Mouse (Mus musculus): Measurements from ENCODE around the gene Baz2a. TPM values are rescaled to one million over a fixed set of nuclear protein-coding genes. Genes with fewer than 3 reads are reported as not detected.

The Baz2a gene
- polyA plus RNA-seq, 1 experiment from 2014 or later, result 10.9 TPM

DNA sequence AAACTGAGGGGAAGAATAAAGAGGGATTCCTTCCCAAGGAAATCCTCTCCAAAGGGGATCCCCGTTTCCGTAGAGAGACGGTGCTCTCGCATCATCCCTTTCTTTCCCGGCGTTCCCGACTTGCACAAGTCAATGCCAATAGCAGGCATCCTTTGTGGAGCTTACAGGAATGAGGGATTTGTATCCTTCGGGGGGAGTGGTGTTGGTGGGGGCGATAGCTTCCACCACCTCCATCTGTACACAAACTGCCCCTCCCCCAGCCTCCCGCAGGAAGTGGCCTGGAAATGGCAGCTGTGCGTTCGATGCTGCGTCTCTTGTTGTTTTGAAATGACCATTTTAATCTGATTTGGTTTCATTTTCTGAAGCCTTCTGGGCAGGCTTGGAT, 6.2 kb downstream of the Baz2a start:
- Histone ChIP-seq H3K27ac (ENCODE audit: low read length) (peak overlapping the region; percentile 75), H3K36me3 (ENCODE audit: insufficient read depth, low read length) (no peaks in the 10 kb centered on the region), H3K4me3 (ENCODE audit: low read length) (peak overlapping the region; percentile 99), H3K4me1 (ENCODE audit: insufficient read depth, low read length) (peaks cover 42% of the 10 kb centered on the region), H3K27me3 (ENCODE audit: insufficient read depth, low read length) (no peaks in the 10 kb centered on the region), H3K4me2 (replicated peaks; ENCODE audit: low read depth, low read length) (peak overlapping the region; percentile 80), H3K9ac (replicated peaks; ENCODE audit: low read length) (peak overlapping the region; percentile 93), H3K9me3 (ENCODE audit: low read length) (no peaks in the 10 kb centered on the region)
- no peak for ATAC-seq (ENCODE audit: low FRiP score, low TSS enrichment)
- WGBS, result 0% methylated on average over 13 of the region's 13 CpGs

DNA sequence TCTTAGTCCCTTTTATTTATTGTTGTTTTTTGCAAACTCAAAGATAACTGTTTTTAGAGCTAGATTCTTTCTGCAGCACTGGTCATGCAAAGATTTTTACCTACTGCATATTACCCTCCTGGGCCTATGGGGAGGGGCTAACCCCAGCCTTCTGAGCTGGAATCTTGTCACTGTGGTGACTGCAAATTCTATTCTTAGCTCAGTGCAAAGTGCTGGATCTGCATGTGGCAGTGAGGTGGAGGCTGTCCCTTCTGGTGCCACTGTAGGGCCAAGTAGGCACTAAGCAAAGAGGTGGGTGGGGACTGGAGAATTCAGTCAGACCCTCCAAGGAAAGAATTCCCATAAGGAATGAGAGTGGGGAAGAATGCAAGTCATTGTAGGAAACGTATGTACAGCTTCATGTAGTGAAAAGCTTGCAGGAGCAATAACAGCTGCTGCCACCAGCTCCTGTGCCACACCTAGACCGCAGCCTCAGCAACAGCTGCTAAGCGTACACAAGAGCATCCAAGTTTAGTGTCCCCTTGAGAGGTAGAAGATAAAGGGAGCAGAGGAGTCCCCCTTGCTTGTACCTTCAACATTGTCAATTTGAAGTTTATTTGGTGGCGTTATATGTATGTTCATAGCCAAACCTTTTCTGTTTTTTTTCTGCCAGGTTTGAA, 18.9 kb downstream of the Baz2a start:
- H3K9me3 ChIP-seq (ENCODE audit: low read length), result no peaks in the 10 kb centered on the region
- no peaks in the 10 kb centered on the region for H3K27me3 ChIP-seq (ENCODE audit: insufficient read depth, low read length)
- no peak overlapping the region for H3K4me2 ChIP-seq (replicated peaks; ENCODE audit: low read depth, low read length)
- no peak for ATAC-seq (ENCODE audit: low FRiP score, low TSS enrichment)
- H3K4me3 ChIP-seq (ENCODE audit: low read length), result no peak overlapping the region
- peaks cover 37% of the 10 kb centered on the region for H3K36me3 ChIP-seq (ENCODE audit: insufficient read depth, low read length)
- 84% methylated on average over 4 of the region's 4 CpGs for WGBS
- H3K27ac ChIP-seq (ENCODE audit: low read length), result no peak overlapping the region
- peaks cover 4% of the 10 kb centered on the region; the same call in 1 of the 2 replicates for H3K4me1 ChIP-seq (ENCODE audit: insufficient read depth, low read length)
- H3K9ac ChIP-seq (replicated peaks; ENCODE audit: low read length), result no peak overlapping the region

- Histone ChIP-seq H3K9me3 (ENCODE audit: low read length) (no peaks in the 10 kb centered on the region), H3K4me1 (ENCODE audit: insufficient read depth, low read length) (peaks cover 4% of the 10 kb centered on the region; the same call in 1 of the 2 replicates), H3K36me3 (ENCODE audit: insufficient read depth, low read length) (peaks cover 47% of the 10 kb centered on the region), H3K27ac (ENCODE audit: low read length) (peak overlapping the region; percentile 54; the same call in 1 of the 2 replicates), H3K9ac (replicated peaks; ENCODE audit: low read length) (no peak overlapping the region), H3K27me3 (ENCODE audit: insufficient read depth, low read length) (no peaks in the 10 kb centered on the region), H3K4me2 (replicated peaks; ENCODE audit: low read depth, low read length) (no peak overlapping the region), H3K4me3 (ENCODE audit: low read length) (no peak overlapping the region)
- peak; percentile 75 for ATAC-seq (ENCODE audit: low FRiP score, low TSS enrichment)
Measured at GRCm38 (mm10) chr10:128111227-128111626, 19.9 kb downstream of the Baz2a start.

DNA sequence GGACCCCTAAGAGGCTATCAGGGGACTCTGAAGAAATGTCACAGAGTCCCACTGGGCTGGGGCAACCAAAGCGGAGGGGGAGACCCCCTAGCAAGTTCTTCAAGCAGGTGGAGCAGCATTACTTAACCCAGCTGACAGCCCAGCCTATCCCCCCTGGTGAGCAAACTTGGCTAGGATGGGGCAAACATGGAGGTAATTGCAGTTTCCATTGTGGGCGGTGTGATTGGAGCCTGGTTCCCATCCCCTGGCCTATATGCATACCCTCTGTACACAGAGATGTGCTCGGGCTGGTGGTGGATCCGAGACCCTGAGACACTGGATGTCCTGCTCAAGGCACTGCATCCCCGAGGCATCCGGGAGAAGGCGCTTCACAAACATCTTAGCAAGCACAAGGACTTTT, 32.5 kb downstream of the Baz2a start:
- Histone ChIP-seq H3K9ac (replicated peaks; ENCODE audit: low read length) (no peak overlapping the region), H3K27me3 (ENCODE audit: insufficient read depth, low read length) (no peaks in the 10 kb centered on the region), H3K4me3 (ENCODE audit: low read length) (no peak overlapping the region), H3K36me3 (ENCODE audit: insufficient read depth, low read length) (peaks cover 90% of the 10 kb centered on the region), H3K4me2 (replicated peaks; ENCODE audit: low read depth, low read length) (no peak overlapping the region), H3K4me1 (ENCODE audit: insufficient read depth, low read length) (no peaks in the 10 kb centered on the region), H3K9me3 (ENCODE audit: low read length) (no peaks in the 10 kb centered on the region), H3K27ac (ENCODE audit: low read length) (no peak overlapping the region)
- ATAC-seq (ENCODE audit: low FRiP score, low TSS enrichment), result no peak
- 91% methylated on average over 7 of the region's 7 CpGs for WGBS

DNA sequence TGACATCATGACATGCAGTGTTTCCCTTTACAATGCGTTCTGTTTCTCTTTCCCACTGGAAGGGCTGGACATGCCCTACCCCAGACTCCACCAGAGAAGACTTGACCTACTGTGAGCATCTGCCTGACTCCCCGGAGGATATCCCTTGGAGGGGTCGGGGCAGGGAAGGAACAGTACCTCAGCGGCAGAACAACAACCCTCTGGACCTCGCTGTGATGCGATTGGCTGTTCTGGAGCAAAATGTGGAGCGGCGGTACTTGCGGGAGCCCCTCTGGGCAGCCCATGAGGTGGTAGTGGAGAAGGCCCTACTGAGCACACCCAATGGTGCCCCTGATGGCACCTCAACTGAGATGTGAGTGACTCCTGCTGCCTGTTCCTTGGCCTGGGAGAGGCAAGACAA, 33.5 kb downstream of the Baz2a start:
- Histone ChIP-seq H3K27me3 (ENCODE audit: insufficient read depth, low read length) (no peaks in the 10 kb centered on the region), H3K4me1 (ENCODE audit: insufficient read depth, low read length) (no peaks in the 10 kb centered on the region), H3K4me3 (ENCODE audit: low read length) (no peak overlapping the region), H3K4me2 (replicated peaks; ENCODE audit: low read depth, low read length) (no peak overlapping the region), H3K9ac (replicated peaks; ENCODE audit: low read length) (no peak overlapping the region), H3K9me3 (ENCODE audit: low read length) (no peaks in the 10 kb centered on the region), H3K27ac (ENCODE audit: low read length) (no peak overlapping the region), H3K36me3 (ENCODE audit: insufficient read depth, low read length) (peaks cover 87% of the 10 kb centered on the region)
- 93% methylated on average over 9 of the region's 9 CpGs for WGBS
- ATAC-seq (ENCODE audit: low FRiP score, low TSS enrichment), result no peak

DNA sequence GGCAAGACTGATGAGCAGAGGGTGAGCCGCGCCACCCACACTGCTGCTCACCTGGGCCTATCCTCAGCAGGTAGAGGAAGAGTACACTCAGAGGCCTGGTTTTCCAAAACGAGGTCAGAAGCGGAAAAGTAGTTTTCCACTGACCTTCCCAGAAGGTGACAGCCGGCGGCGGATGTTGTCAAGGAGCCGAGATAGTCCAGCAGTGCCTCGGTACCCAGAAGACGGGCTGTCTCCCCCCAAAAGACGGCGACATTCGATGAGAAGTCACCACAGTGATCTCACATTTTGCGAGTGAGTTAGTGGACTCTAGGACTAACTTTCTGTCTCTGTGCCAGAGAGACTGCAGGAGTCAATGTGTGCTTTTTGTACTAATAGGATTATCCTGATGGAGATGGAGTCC, 34.6 kb downstream of the Baz2a start:
- ATAC-seq (ENCODE audit: low FRiP score, low TSS enrichment), result no peak
- 88% methylated on average over 14 of the region's 14 CpGs for WGBS
- Histone ChIP-seq H3K9ac (replicated peaks; ENCODE audit: low read length) (no peak overlapping the region), H3K27me3 (ENCODE audit: insufficient read depth, low read length) (no peaks in the 10 kb centered on the region), H3K27ac (ENCODE audit: low read length) (no peak overlapping the region), H3K4me1 (ENCODE audit: insufficient read depth, low read length) (no peaks in the 10 kb centered on the region), H3K9me3 (ENCODE audit: low read length) (no peaks in the 10 kb centered on the region), H3K36me3 (ENCODE audit: insufficient read depth, low read length) (peaks cover 80% of the 10 kb centered on the region), H3K4me2 (replicated peaks; ENCODE audit: low read depth, low read length) (no peak overlapping the region), H3K4me3 (ENCODE audit: low read length) (no peak overlapping the region)

DNA sequence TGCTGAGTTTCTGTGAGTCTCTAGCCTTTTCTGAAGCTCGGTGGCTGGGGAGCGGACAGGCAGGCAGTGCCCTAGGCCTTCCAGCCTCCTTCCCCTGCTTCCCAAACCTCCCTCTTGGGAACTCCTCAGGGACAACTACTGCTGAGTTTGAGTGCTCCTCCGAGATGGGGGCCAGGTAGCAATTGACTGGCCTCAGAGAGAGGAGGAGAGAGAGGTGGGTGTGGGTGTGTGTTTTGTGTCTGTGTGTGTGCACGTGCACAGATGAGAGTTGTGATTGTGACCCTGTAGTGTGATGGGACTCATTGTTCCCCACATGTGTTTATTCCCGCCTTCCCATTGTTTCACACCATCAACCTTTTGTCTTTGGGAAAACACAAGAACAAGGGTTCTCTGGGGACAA, 36.1 kb downstream of the Baz2a start:
- H3K36me3 ChIP-seq (ENCODE audit: insufficient read depth, low read length), result peaks cover 68% of the 10 kb centered on the region
- no peak overlapping the region for H3K27ac ChIP-seq (ENCODE audit: low read length)
- no peaks in the 10 kb centered on the region for H3K27me3 ChIP-seq (ENCODE audit: insufficient read depth, low read length)
- H3K9me3 ChIP-seq (ENCODE audit: low read length), result no peaks in the 10 kb centered on the region
- 80% methylated on average over 5 of the region's 5 CpGs for WGBS
- H3K9ac ChIP-seq (replicated peaks; ENCODE audit: low read length), result no peak overlapping the region
- no peak for ATAC-seq (ENCODE audit: low FRiP score, low TSS enrichment)
- no peak overlapping the region for H3K4me3 ChIP-seq (ENCODE audit: low read length)
- no peaks in the 10 kb centered on the region for H3K4me1 ChIP-seq (ENCODE audit: insufficient read depth, low read length)
- H3K4me2 ChIP-seq (replicated peaks; ENCODE audit: low read depth, low read length), result no peak overlapping the region

- Histone ChIP-seq H3K9ac (replicated peaks; ENCODE audit: low read length) (no peak overlapping the region), H3K27me3 (ENCODE audit: insufficient read depth, low read length) (no peaks in the 10 kb centered on the region), H3K9me3 (ENCODE audit: low read length) (no peaks in the 10 kb centered on the region), H3K27ac (ENCODE audit: low read length) (no peak overlapping the region), H3K4me2 (replicated peaks; ENCODE audit: low read depth, low read length) (no peak overlapping the region), H3K4me1 (ENCODE audit: insufficient read depth, low read length) (no peaks in the 10 kb centered on the region), H3K4me3 (ENCODE audit: low read length) (no peak overlapping the region), H3K36me3 (ENCODE audit: insufficient read depth, low read length) (peaks cover 62% of the 10 kb centered on the region)
- 82% methylated on average over 8 of the region's 8 CpGs for WGBS
- 0 out of 2 replicates have a peak, but pooled peaks have one; percentile 24 for ATAC-seq (ENCODE audit: low FRiP score, low TSS enrichment)
Measured at GRCm38 (mm10) chr10:128128143-128128542, 36.8 kb downstream of the Baz2a start.

DNA sequence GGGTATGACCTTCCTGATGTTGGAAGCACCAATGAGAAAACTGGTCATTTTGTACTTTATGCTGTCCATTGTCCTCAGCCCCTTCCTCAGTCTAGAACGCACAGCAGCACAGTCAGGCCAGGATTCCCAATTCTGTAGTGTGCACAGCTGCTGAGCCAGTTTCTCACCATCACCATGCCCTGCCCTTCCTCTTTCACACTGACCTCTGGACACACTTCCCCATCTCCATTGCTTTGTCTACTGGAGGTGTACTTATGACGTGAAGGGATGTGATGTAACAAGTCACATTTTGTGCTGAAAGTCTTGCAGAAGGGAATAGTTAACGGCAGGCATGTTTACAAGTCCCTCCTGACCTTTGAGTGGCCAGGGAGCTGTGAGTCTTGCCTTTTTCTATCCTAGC, 39.9 kb downstream of the Baz2a start:
- Histone ChIP-seq H3K4me1 (ENCODE audit: insufficient read depth, low read length) (no peaks in the 10 kb centered on the region), H3K27ac (ENCODE audit: low read length) (no peak overlapping the region), H3K4me3 (ENCODE audit: low read length) (no peak overlapping the region), H3K36me3 (ENCODE audit: insufficient read depth, low read length) (peaks cover 44% of the 10 kb centered on the region), H3K9ac (replicated peaks; ENCODE audit: low read length) (no peak overlapping the region), H3K27me3 (ENCODE audit: insufficient read depth, low read length) (no peaks in the 10 kb centered on the region), H3K4me2 (replicated peaks; ENCODE audit: low read depth, low read length) (no peak overlapping the region), H3K9me3 (ENCODE audit: low read length) (no peaks in the 10 kb centered on the region)
- ATAC-seq (ENCODE audit: low FRiP score, low TSS enrichment), result no peak
- WGBS, result 68% methylated on average over 3 of the region's 3 CpGs

DNA sequence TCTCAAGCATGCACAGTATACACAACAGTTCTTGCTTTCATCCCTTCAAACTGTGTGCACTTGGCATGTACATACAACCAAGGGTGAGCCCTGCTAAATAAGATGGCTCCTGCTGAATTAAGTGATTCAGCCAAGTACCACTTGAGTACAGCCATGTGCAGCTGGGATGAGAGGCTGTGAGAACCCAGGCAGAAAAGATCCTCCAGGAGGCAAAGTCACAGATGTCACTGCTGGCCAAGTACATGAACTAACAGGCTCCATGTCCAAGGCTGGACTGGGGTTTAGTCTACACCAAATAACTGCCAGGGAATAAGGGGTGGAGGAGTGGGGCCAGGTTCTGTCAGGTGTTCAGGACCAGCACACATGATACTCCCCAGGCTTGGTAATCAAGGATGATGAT, 40.4 kb downstream of the Baz2a start:
- Histone ChIP-seq H3K27ac (ENCODE audit: low read length) (no peak overlapping the region), H3K27me3 (ENCODE audit: insufficient read depth, low read length) (no peaks in the 10 kb centered on the region), H3K36me3 (ENCODE audit: insufficient read depth, low read length) (peaks cover 39% of the 10 kb centered on the region), H3K4me2 (replicated peaks; ENCODE audit: low read depth, low read length) (no peak overlapping the region), H3K9me3 (ENCODE audit: low read length) (no peaks in the 10 kb centered on the region), H3K4me1 (ENCODE audit: insufficient read depth, low read length) (no peaks in the 10 kb centered on the region), H3K9ac (replicated peaks; ENCODE audit: low read length) (no peak overlapping the region), H3K4me3 (ENCODE audit: low read length) (no peak overlapping the region)
- no peak for ATAC-seq (ENCODE audit: low FRiP score, low TSS enrichment)
